Mouse (Mus musculus) embryo, embryonic 10.5 days (tissue): ENCODE data around the gene Fmo6.

Experiments used
- DNase-seq: peaks from one replicate; pipeline ENCODE4 v3.0.0-alpha.2; 2015; ENCODE audit warnings: low spot score

Fmo6 gene

GRCm38 (mm10) chr1:162937415-162937814, at the start of gene Fmo6:
Gene Fmo6, minus strand, starts transcription at chr1:162937515.
- DNase-seq, result no peak

- DNase-seq, result no peak
These were observed 49.5 kb upstream of the Fmo6 start for GRCm38 (mm10) chr1:162986777-162987176.

- no peak for DNase-seq
These were observed 48.9 kb upstream of the Fmo6 start for GRCm38 (mm10) chr1:162986121-162986748.

- DNase-seq, result no peak
These were observed 47.1 kb upstream of the Fmo6 start, which contains the start of gene Fmo3 for GRCm38 (mm10) chr1:162984428-162984827. Gene Fmo3, minus strand, starts transcription at chr1:162984528.

GRCm38 (mm10) chr1:162963556-162963955, 26.2 kb upstream of the Fmo6 start:
- DNase-seq, result no peak

GRCm38 (mm10) chr1:162957422-162957821, 20.1 kb upstream of the Fmo6 start:
- DNase-seq, result no peak

- DNase-seq, result peak; percentile 22
These were observed 15.8 kb upstream of the Fmo6 start for GRCm38 (mm10) chr1:162953079-162953478.

GRCm38 (mm10) chr1:162949763-162950162, 12.4 kb upstream of the Fmo6 start:
- no peak for DNase-seq

- DNase-seq, result no peak
These were observed 10.6 kb upstream of the Fmo6 start for GRCm38 (mm10) chr1:162947934-162948333.

GRCm38 (mm10) chr1:162946837-162947558, 9.7 kb upstream of the Fmo6 start:
- DNase-seq, result no peak

- DNase-seq, result peak; percentile 53
These were observed 6.4 kb upstream of the Fmo6 start for GRCm38 (mm10) chr1:162943700-162944099.

- no peak for DNase-seq
These were observed 1.5 kb upstream of the Fmo6 start for GRCm38 (mm10) chr1:162938696-162939351.

- DNase-seq, result no peak
These were observed 818 bp upstream of the Fmo6 start for GRCm38 (mm10) chr1:162937970-162938695.

- no peak for DNase-seq
These were observed 2.8 kb downstream of the Fmo6 start for GRCm38 (mm10) chr1:162934374-162935012.

GRCm38 (mm10) chr1:162932386-162932785, 4.9 kb downstream of the Fmo6 start:
- no peak for DNase-seq

GRCm38 (mm10) chr1:162931880-162932279, 5.4 kb downstream of the Fmo6 start:
- no peak for DNase-seq

- no peak for DNase-seq
These were observed 5.9 kb downstream of the Fmo6 start for GRCm38 (mm10) chr1:162931310-162931875.

GRCm38 (mm10) chr1:162930631-162931030, 6.7 kb downstream of the Fmo6 start:
- DNase-seq, result no peak

- DNase-seq, result no peak
These were observed 8.2 kb downstream of the Fmo6 start for GRCm38 (mm10) chr1:162929146-162929545.

GRCm38 (mm10) chr1:162925121-162925520, 12.2 kb downstream of the Fmo6 start:
- no peak for DNase-seq

GRCm38 (mm10) chr1:162916661-162917060, 20.7 kb downstream of the Fmo6 start:
- no peak for DNase-seq
